Mouse (Mus musculus) granulocyte monocyte progenitor cell, adult 5-6 weeks (primary cell): Measurements from ENCODE around the gene Pax7. TPM values are rescaled to one million over a fixed set of nuclear protein-coding genes. Genes with fewer than 3 reads are reported as not detected.
A peak's percentile ranks its signal among the peaks of the same experiment; 100 is the strongest.

ENCODE experiments used
- ATAC-seq: replicated peaks from 2 replicates; pipeline ENCODE4 v1.8.0; 2016; ENCODE audit warnings: mild to moderate bottlenecking, moderate TSS enrichment, inconsistent platforms; ENCODE audit not compliant: poor library complexity, severe bottlenecking
- total RNA-seq, 2 experiments: library from RNA; stranded (forward) in 1 of 2; stranded (reverse) in 1 of 2; fragments of 200-712, 200-1000 nt in 1 of 2; fragments of >200 nt in 1 of 2; fragmentation: Nextera tagmentation in 1 of 2; gene quantifications; 2 replicates each; pipeline ENCODE4 v1.2.3; 2014 to 2017

Gene Pax7
- total RNA-seq (2014; fragmentation: Nextera tagmentation), result not detected in 2 replicates
- total RNA-seq (2017), result not detected in 2 replicates

- no peak for ATAC-seq
Measured at GRCm38 (mm10) chr4:139833036-139833634, at the start of gene Pax7. Gene Pax7 (minus strand): TSS chr4:139833528.

GRCm38 (mm10) chr4:139881796-139882195 lies 48.5 kb upstream of the Pax7 start:
- ATAC-seq, result no peak

GRCm38 (mm10) chr4:139879324-139879723 lies 46.0 kb upstream of the Pax7 start:
- no peak for ATAC-seq

GRCm38 (mm10) chr4:139878443-139878842 lies 45.1 kb upstream of the Pax7 start:
- ATAC-seq, result no peak

- ATAC-seq, result no peak; the same call in 1 of the 2 replicates
Measured at GRCm38 (mm10) chr4:139877269-139877668, 43.9 kb upstream of the Pax7 start.

GRCm38 (mm10) chr4:139872595-139872994 lies 39.3 kb upstream of the Pax7 start:
- ATAC-seq, result 0 out of 2 replicates have a peak, but pooled peaks have one; percentile 50

GRCm38 (mm10) chr4:139871699-139872098 lies 38.4 kb upstream of the Pax7 start:
- peak; percentile 22; the same call in 1 of the 2 replicates for ATAC-seq

- no peak for ATAC-seq
Measured at GRCm38 (mm10) chr4:139863218-139863617, 29.9 kb upstream of the Pax7 start.

GRCm38 (mm10) chr4:139858635-139859176 lies 25.4 kb upstream of the Pax7 start:
- ATAC-seq, result peak; percentile 91

GRCm38 (mm10) chr4:139852219-139853035 lies 19.1 kb upstream of the Pax7 start:
- no peak for ATAC-seq

- no peak for ATAC-seq
Measured at GRCm38 (mm10) chr4:139851387-139851786, 18.1 kb upstream of the Pax7 start.

GRCm38 (mm10) chr4:139850547-139851170 lies 17.3 kb upstream of the Pax7 start:
- no peak for ATAC-seq

- ATAC-seq, result no peak
Measured at GRCm38 (mm10) chr4:139843456-139843855, 10.1 kb upstream of the Pax7 start.

GRCm38 (mm10) chr4:139842919-139843318 lies 9.6 kb upstream of the Pax7 start:
- ATAC-seq, result no peak

- ATAC-seq, result no peak
Measured at GRCm38 (mm10) chr4:139840939-139841500, 7.7 kb upstream of the Pax7 start.

- ATAC-seq, result no peak
Measured at GRCm38 (mm10) chr4:139840442-139840841, 7.1 kb upstream of the Pax7 start.

- no peak for ATAC-seq
Measured at GRCm38 (mm10) chr4:139836681-139837080, 3.4 kb upstream of the Pax7 start.

- ATAC-seq, result no peak
Measured at GRCm38 (mm10) chr4:139836196-139836595, 2.9 kb upstream of the Pax7 start.

GRCm38 (mm10) chr4:139833817-139834401 lies 581 bp upstream of the Pax7 start:
- ATAC-seq, result no peak
